Mouse (Mus musculus) bone marrow, adult 2 months (tissue): Measurements from ENCODE around the gene Cfi.

ENCODE experiments used
- CTCF ChIP-seq: fragments of 200-500 bp; IDR thresholded peaks from 2 replicates; pipeline ENCODE4 v1.5.1; 2011; ENCODE audit warnings: low read length, control low read depth; ENCODE audit not compliant: control insufficient read depth, insufficient read depth
- POLR2A ChIP-seq: fragments of 200-500 bp; IDR thresholded peaks from 2 replicates; pipeline ENCODE4 v1.6.1; 2011; ENCODE audit warnings: low read depth, mild to moderate bottlenecking, control low read depth, low read length, borderline replicate concordance; ENCODE audit not compliant: control insufficient read depth

GRCm38 (mm10) chr3:129879913-129880312, 44.2 kb downstream of the Cfi start:
- no peak for TF ChIP-seq POLR2A
- no peak for TF ChIP-seq CTCF
